Comparison of ENCODE assay signal across 8 mouse cellular contexts in genomic region chr3:116512904-116513716, GRCm38 (mm10). TPM values are rescaled to one million over a fixed set of nuclear protein-coding genes. Genes with fewer than 3 reads are reported as not detected.
DNase-seq lines count a peak whose midpoint lies in the region; ATAC-seq and TF ChIP-seq lines count a peak whose summit lies in the region.

TSS of gene Dbt (plus strand) at chr3:116513070.

- H3K36me3 ChIP-seq in CH12.LX (replicated peaks in 1 of 2; ENCODE audit: control insufficient read depth in 1 of 2, insufficient read depth in 1 of 2, low read length in 1 of 2) = peaks cover 7 to 21% of the 10 kb centered on the region in 2 experiments
- H3K36me3 ChIP-seq in forebrain, embryonic 13.5 days (ENCODE audit: poor library complexity, severe bottlenecking) = no peaks in the 10 kb centered on the region
- no peaks in the 10 kb centered on the region for H3K36me3 ChIP-seq in liver, postnatal 0 days (replicated peaks; ENCODE audit: insufficient read depth, low read length)
- H3K36me3 ChIP-seq in neural tube, embryonic 14.5 days (ENCODE audit: control insufficient read depth, insufficient read depth, low read length) = no peaks in the 10 kb centered on the region

- in situ Hi-C loops in CH12.LX (cut with MboI; ENCODE audit: low pct_ligation_motif_present, low pct_unique_long_range_greater_than_20kb, low sequenced_read_pairs) = loop anchor here (25.0 kb wide), 1 partner anchor 224 kb away; no protein-coding TSS in a partner anchor

- peak within 1 kb of the TSS; percentile 75 for H3K4me2 ChIP-seq in CH12.LX (ENCODE audit: insufficient read depth, low read depth, poor library complexity, severe bottlenecking)
- H3K4me2 ChIP-seq in forebrain, embryonic 13.5 days = peak within 1 kb of the TSS; percentile 77
- H3K4me2 ChIP-seq in liver, postnatal 0 days (ENCODE audit: low read depth, low read length) = peak within 1 kb of the TSS; percentile 83
- H3K4me2 ChIP-seq in neural tube, embryonic 14.5 days (ENCODE audit: low read depth, low read length) = peak within 1 kb of the TSS; percentile 56

- peak within 1 kb of the TSS; percentile 72 for H3K9ac ChIP-seq in CH12.LX (ENCODE audit: insufficient read depth, low read depth)
- peak within 1 kb of the TSS; percentile 69 for H3K9ac ChIP-seq in forebrain, embryonic 13.5 days
- peak within 1 kb of the TSS; percentile 74 for H3K9ac ChIP-seq in liver, postnatal 0 days (replicated peaks)
- peak within 1 kb of the TSS; percentile 49 for H3K9ac ChIP-seq in neural tube, embryonic 14.5 days (replicated peaks; ENCODE audit: low read depth, low read length)

- intact Hi-C loops in heart, postnatal 10 days (cut with DNase I) = no loop called here

- TF ChIP-seq EP300 in CH12.LX (IDR thresholded peaks at IDR 0.05; ENCODE audit: low read length) = no peak
- peak; percentile 78; the same call in 1 of the 2 replicates for TF ChIP-seq EP300 in liver, postnatal 0 days (IDR thresholded peaks at IDR 0.05; ENCODE audit: low read depth)

- DNase-seq in CH12.LX (ENCODE audit: extremely low read depth) = peak; percentile 94
- peak; percentile 72 for DNase-seq in c-Kit-positive CD71-positive TER-119-positive erythroid progenitor cells, embryonic 14.5 days (ENCODE audit: low spot score)
- DNase-seq in heart, postnatal 10 days = peak; percentile 90
- peak; percentile 56 for DNase-seq in large intestine, adult 2 months (ENCODE audit: low read depth, low spot score)
- peak; percentile 87 for DNase-seq in liver, postnatal 0 days
- DNase-seq in testis, postnatal 10 days (ENCODE audit: low spot score) = peak; percentile 90

- H3K79me2 ChIP-seq in CH12.LX (replicated peaks; ENCODE audit: control insufficient read depth, extremely low read depth, insufficient read depth, poor library complexity, severe bottlenecking) = no peaks in the 10 kb centered on the region; the same call in 1 of the 2 replicates

- dilution Hi-C loops in CH12.LX (cut with MboI; ENCODE audit: extremely low pct_ligation_motif_present, extremely low pct_unique_long_range_greater_than_20kb, low sequenced_read_pairs) = no loop called here

- peaks cover 13 to 39% of the 10 kb centered on the region in 2 experiments for H3K4me1 ChIP-seq in CH12.LX (ENCODE audit: control insufficient read depth in 1 of 2, insufficient read depth in 2 of 2)
- H3K4me1 ChIP-seq in forebrain, embryonic 13.5 days = peaks cover 14% of the 10 kb centered on the region
- peaks cover 21% of the 10 kb centered on the region; the same call in 1 of the 2 replicates for H3K4me1 ChIP-seq in liver, postnatal 0 days (ENCODE audit: insufficient read depth)
- 0 out of 2 replicates have a peak, but pooled peaks cover 5% of the 10 kb centered on the region for H3K4me1 ChIP-seq in neural tube, embryonic 14.5 days (ENCODE audit: control insufficient read depth, insufficient read depth, low read length)

- peak within 1 kb of the TSS; percentile 70 to 94 (median 72) for H3K4me3 ChIP-seq in CH12.LX (replicated peaks in 1 of 3; ENCODE audit: low read depth in 2 of 3, low read length in 2 of 3, poor library complexity in 1 of 3)
- peak within 1 kb of the TSS; percentile 62 for H3K4me3 ChIP-seq in forebrain, embryonic 13.5 days
- peak within 1 kb of the TSS; percentile 69 for H3K4me3 ChIP-seq in liver, postnatal 0 days (ENCODE audit: low read depth, low read length)
- peak within 1 kb of the TSS; percentile 51 for H3K4me3 ChIP-seq in neural tube, embryonic 14.5 days (ENCODE audit: low read depth, low read length)

- peak; percentile 92 for TF ChIP-seq POLR2A in CH12.LX (IDR thresholded peaks at IDR 0.05; ENCODE audit: low read depth, low read length)

- TF ChIP-seq CTCF in CH12.LX (conservative IDR thresholded peaks at IDR 0.05 in 1 of 2, IDR thresholded peaks at IDR 0.05 in 1 of 2; ENCODE audit: low read depth in 2 of 2, low read length in 2 of 2) = no peak
- no peak for TF ChIP-seq CTCF in liver, postnatal 0 days (IDR thresholded peaks at IDR 0.05; ENCODE audit: low read depth)

- no peak within 1 kb of the TSS for H3K27ac ChIP-seq in CH12.LX (ENCODE audit: insufficient read depth, low read depth)
- H3K27ac ChIP-seq in forebrain, embryonic 13.5 days = no peak within 1 kb of the TSS
- H3K27ac ChIP-seq in liver, postnatal 0 days (ENCODE audit: low read depth) = peak within 1 kb of the TSS; percentile 91
- H3K27ac ChIP-seq in neural tube, embryonic 14.5 days (ENCODE audit: low read depth, low read length) = no peak within 1 kb of the TSS

- no peaks in the 10 kb centered on the region for H3K27me3 ChIP-seq in CH12.LX (replicated peaks)
- no peaks in the 10 kb centered on the region for H3K27me3 ChIP-seq in forebrain, embryonic 13.5 days
- H3K27me3 ChIP-seq in liver, postnatal 0 days (ENCODE audit: insufficient read depth, low read length) = no peaks in the 10 kb centered on the region
- no peaks in the 10 kb centered on the region for H3K27me3 ChIP-seq in neural tube, embryonic 14.5 days (ENCODE audit: control insufficient read depth, insufficient read depth, low read length)

- TF ChIP-seq RAD21 in CH12.LX (IDR thresholded peaks at IDR 0.05; ENCODE audit: low read depth, low read length) = no peak

- ATAC-seq in forebrain, embryonic 13.5 days = peak; percentile 97
- peak; percentile 88 for ATAC-seq in liver, postnatal 0 days
- ATAC-seq in neural tube, embryonic 14.5 days (ENCODE audit: low read depth) = peak; percentile 94

- no peaks in the 10 kb centered on the region for H3K9me3 ChIP-seq in CH12.LX (replicated peaks; ENCODE audit: low read length)
- H3K9me3 ChIP-seq in forebrain, embryonic 13.5 days (replicated peaks) = no peaks in the 10 kb centered on the region
- H3K9me3 ChIP-seq in liver, postnatal 0 days (ENCODE audit: low read length) = no peaks in the 10 kb centered on the region
- H3K9me3 ChIP-seq in neural tube, embryonic 14.5 days (ENCODE audit: control insufficient read depth, low read length) = no peaks in the 10 kb centered on the region

- WGBS in forebrain, embryonic 13.5 days = 1% methylated on average over 36 of the region's 36 CpGs
- 1% methylated on average over 36 of the region's 36 CpGs for WGBS in large intestine, adult 2 months
- WGBS in liver, postnatal 0 days (ENCODE audit: insufficient replicate concordance) = 2% methylated on average over 36 of the region's 36 CpGs
- under 1% methylated on average over 36 of the region's 36 CpGs for WGBS in neural tube, embryonic 14.5 days

TF ChIP-seq in CH12.LX, 34 proteins besides CTCF, POLR2A, EP300 and RAD21 (continues in another document):
- TF ChIP-seq CHD1 (IDR thresholded peaks at IDR 0.05; ENCODE audit: low read depth, low read length) = no peak
- peak; percentile 93 for TF ChIP-seq MXI1 (IDR thresholded peaks at IDR 0.05; ENCODE audit: low read depth, low read length)
- peak; percentile 30; the same call in 1 of the 2 replicates for TF ChIP-seq ETS1 (conservative IDR thresholded peaks at IDR 0.05; ENCODE audit: low read depth, low read length)
- TF ChIP-seq USF1 (IDR thresholded peaks at IDR 0.05; ENCODE audit: low read depth, low read length) = no peak
- no peak for TF ChIP-seq RCOR1 (conservative IDR thresholded peaks at IDR 0.05; ENCODE audit: low read depth, low read length)
- TF ChIP-seq GABPA (IDR thresholded peaks at IDR 0.05; ENCODE audit: insufficient replicate concordance, low read depth, low read length) = no peak
- no peak for TF ChIP-seq JUN (IDR thresholded peaks at IDR 0.05; ENCODE audit: insufficient read depth, low read depth, low read length)
- peak; percentile 86 for TF ChIP-seq POLR2AphosphoS2 (IDR thresholded peaks at IDR 0.05; ENCODE audit: low read depth, low read length)
- TF ChIP-seq ZMIZ1 (IDR thresholded peaks at IDR 0.05; ENCODE audit: low read depth, low read length) = 0 out of 2 replicates have a peak, but pooled peaks have one; percentile 30
- no peak for TF ChIP-seq USF2 (conservative IDR thresholded peaks at IDR 0.05; ENCODE audit: low read depth, low read length)
- no peak for TF ChIP-seq ZC3H11A (IDR thresholded peaks at IDR 0.05; ENCODE audit: low read depth, low read length)
- TF ChIP-seq NELFE (IDR thresholded peaks at IDR 0.05; ENCODE audit: low read depth, low read length) = peak; percentile 72
- no peak for TF ChIP-seq ZNF384 (IDR thresholded peaks at IDR 0.05; ENCODE audit: low read depth, low read length)
- TF ChIP-seq MAX (IDR thresholded peaks at IDR 0.05; ENCODE audit: low read length) = peak; percentile 68; the same call in 1 of the 2 replicates
- no peak for TF ChIP-seq ZKSCAN1 (IDR thresholded peaks at IDR 0.05; ENCODE audit: borderline replicate concordance, low read depth, low read length)
- no peak for TF ChIP-seq NRF1 (IDR thresholded peaks at IDR 0.05; ENCODE audit: low read depth, low read length)
- TF ChIP-seq CHD2 (IDR thresholded peaks at IDR 0.05; ENCODE audit: low read length) = peak; percentile 42; the same call in 1 of the 2 replicates
- TF ChIP-seq BHLHE40 (IDR thresholded peaks at IDR 0.05; ENCODE audit: low read depth, low read length) = peak; percentile 57
- TF ChIP-seq ELF1 (IDR thresholded peaks at IDR 0.05; ENCODE audit: low read depth, low read length) = peak; percentile 88
- peak; percentile 86 for TF ChIP-seq MYC (IDR thresholded peaks at IDR 0.05; ENCODE audit: low read depth, low read length)
- peak; percentile 81 for TF ChIP-seq TCF12 (IDR thresholded peaks at IDR 0.05; ENCODE audit: low read depth, low read length)
- no peak for TF ChIP-seq KAT2A (IDR thresholded peaks at IDR 0.05; ENCODE audit: insufficient replicate concordance, low read length)
- peak; percentile 90 for TF ChIP-seq TBP (conservative IDR thresholded peaks at IDR 0.05; ENCODE audit: low read depth, low read length)
- TF ChIP-seq SIN3A (IDR thresholded peaks at IDR 0.05; ENCODE audit: low read length) = peak; percentile 99
- 0 out of 2 replicates have a peak, but pooled peaks have one; percentile 55 for TF ChIP-seq MAZ (IDR thresholded peaks at IDR 0.05; ENCODE audit: low read depth, low read length)
- TF ChIP-seq MEF2A (IDR thresholded peaks at IDR 0.05; ENCODE audit: borderline replicate concordance, low read depth, low read length) = peak; percentile 35; the same call in 1 of the 2 replicates
- TF ChIP-seq UBTF (IDR thresholded peaks at IDR 0.05; ENCODE audit: low read depth, low read length) = no peak
- no peak for TF ChIP-seq PAX5 (IDR thresholded peaks at IDR 0.05; ENCODE audit: low read length)

RNA-seq across cellular contexts. Expression of gene Dbt, which starts in this region (rescaled TPM):
- 11.2 and 13.3 TPM in 2 replicates for total RNA-seq in CH12.LX (2012; rRNA removed)
- 20.4 and 24.9 TPM in 2 replicates for total RNA-seq in CH12.LX (2014; rRNA removed)
- polyA plus RNA-seq in CH12.LX (2012; ENCODE audit: insufficient read length, low read depth) = 21.3 and 25.3 TPM in 2 replicates
- 12.1 and 14.0 TPM in 2 replicates for polyA plus RNA-seq in forebrain, embryonic 13.5 days (2015; fragmentation: Nextera tagmentation; extraction: Ambion mirVana)
- 10 to 100 TPM; 23.4 to 31.7 TPM for total RNA-seq in heart, postnatal 10 days (2021)
- polyA plus RNA-seq in large intestine, adult 2 months (2012; rRNA removed) = 5.0 and 7.6 TPM in 2 replicates
- 15.0 and 17.4 TPM in 2 replicates for polyA plus RNA-seq in liver, postnatal 0 days (2015; fragmentation: Nextera tagmentation; extraction: Ambion mirVana)
- 13.2 and 14.2 TPM in 2 replicates for polyA plus RNA-seq in neural tube, embryonic 14.5 days (2014; fragmentation: Nextera tagmentation; extraction: Ambion mirVana)
